Mouse (Mus musculus): ENCODE measurements around the gene Rreb1. TPM values are rescaled to one million over a fixed set of nuclear protein-coding genes. Genes with fewer than 3 reads are reported as not detected.
A peak's percentile ranks its signal among the peaks of the same experiment; 100 is the strongest.

Gene Rreb1
- total and polyA plus RNA-seq, 3 experiments = 8.1 to 34.0 TPM; not detected in 1

DNA sequence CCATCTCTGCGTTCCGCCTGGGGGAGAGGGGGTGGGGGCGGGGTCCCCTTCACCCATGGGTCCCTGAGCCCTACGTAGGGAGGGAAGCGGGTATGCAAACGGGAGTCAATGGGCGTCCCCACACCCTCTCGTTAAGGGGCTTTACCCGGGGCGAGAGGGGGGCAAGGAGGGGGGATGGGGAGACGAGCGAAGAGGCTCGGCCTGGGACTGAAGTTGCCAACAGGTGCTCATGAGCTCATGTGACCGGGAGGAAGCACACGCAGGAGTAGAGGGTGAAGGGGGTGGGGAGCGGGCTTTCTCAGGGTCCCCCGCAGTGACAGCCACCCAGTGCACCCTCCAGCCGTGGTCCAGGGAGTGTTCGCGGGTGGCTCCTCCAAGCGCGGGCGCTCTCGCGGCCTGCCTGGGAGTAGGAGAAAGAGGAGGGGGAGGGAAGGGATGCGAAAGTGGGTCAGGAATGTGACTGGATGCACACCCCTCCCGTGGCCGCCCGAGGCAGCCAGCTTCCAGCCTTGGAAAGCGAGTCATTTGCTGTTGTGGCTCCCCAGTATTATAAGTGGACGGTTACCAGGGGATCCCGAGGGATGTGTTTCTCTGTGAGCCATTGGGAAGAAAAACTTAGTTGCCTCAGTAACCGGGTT is 513 bp downstream of the Rreb1 start (continued):
- TF ChIP-seq BHLHE40 (IDR thresholded peaks at IDR 0.05; ENCODE audit: borderline replicate concordance, low read depth, low read length) (peak; percentile 29; the same call in 1 of the 2 replicates), MEF2A (IDR thresholded peaks at IDR 0.05; ENCODE audit: extremely low read depth, insufficient replicate concordance, low read depth, low read length, poor library complexity, severe bottlenecking) (no peak), ZKSCAN1 (IDR thresholded peaks at IDR 0.05; ENCODE audit: low read depth, low read length) (no peak), CHD1 (IDR thresholded peaks at IDR 0.05; ENCODE audit: low read depth, low read length) (no peak), POLR2AphosphoS2 (IDR thresholded peaks at IDR 0.05; ENCODE audit: low read length) (no peak), HCFC1 (IDR thresholded peaks at IDR 0.05; ENCODE audit: low read depth, low read length) (no peak; the same call in 1 of the 2 replicates), TBP (IDR thresholded peaks at IDR 0.05; ENCODE audit: low read depth, low read length) (no peak), ZMIZ1 (IDR thresholded peaks at IDR 0.05; ENCODE audit: low read depth, low read length) (no peak), MXI1 (IDR thresholded peaks at IDR 0.05; ENCODE audit: low read depth, low read length) (peak; percentile 22; the same call in 1 of the 2 replicates), MAZ (IDR thresholded peaks at IDR 0.05; ENCODE audit: low read depth, low read length) (peak; percentile 55; the same call in 1 of the 2 replicates), MAFK (IDR thresholded peaks at IDR 0.05; ENCODE audit: borderline replicate concordance, low read depth, low read length) (no peak), KAT2A (conservative IDR thresholded peaks at IDR 0.05; ENCODE audit: low read depth, low read length) (no peak), GATA1 (IDR thresholded peaks at IDR 0.05; ENCODE audit: low read depth, low read length) (no peak), UBTF (IDR thresholded peaks at IDR 0.05; ENCODE audit: borderline replicate concordance, insufficient read depth, low read depth, low read length) (peak; percentile 5; the same call in 1 of the 2 replicates), MAX (IDR thresholded peaks at IDR 0.05; ENCODE audit: low read length) (no peak), ZC3H11A (IDR thresholded peaks at IDR 0.05; ENCODE audit: low read depth, low read length) (no peak), CHD2 (IDR thresholded peaks at IDR 0.05; ENCODE audit: low read length) (no peak), RCOR1 (IDR thresholded peaks at IDR 0.05; ENCODE audit: low read depth, low read length) (no peak), ELF1 (IDR thresholded peaks at IDR 0.05; ENCODE audit: low read depth, low read length) (no peak)

DNA sequence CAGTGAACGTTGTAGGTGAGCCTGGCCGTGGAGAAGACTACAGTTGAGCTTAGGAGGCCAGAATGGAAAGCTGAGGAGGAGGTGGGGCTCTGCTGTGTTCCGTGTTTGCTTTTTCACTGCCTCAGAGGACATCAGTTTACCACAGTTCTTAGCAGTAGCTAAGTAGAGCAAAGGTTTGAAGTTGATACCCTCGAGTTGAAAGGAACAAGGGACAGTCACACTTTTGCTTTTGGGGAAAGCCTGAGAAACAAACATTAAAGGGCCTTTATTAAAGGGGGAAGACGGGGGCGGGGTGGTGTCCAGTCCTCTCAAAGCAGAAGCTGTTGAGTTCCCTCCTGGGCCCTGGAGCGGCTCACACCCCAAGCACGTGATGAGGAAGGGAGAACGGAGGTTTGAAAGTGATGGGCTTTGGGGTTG is 1.1 kb downstream of the Rreb1 start:
- TF ChIP-seq RAD21 (IDR thresholded peaks at IDR 0.05; ENCODE audit: low read depth, low read length) (no peak), MAX (IDR thresholded peaks at IDR 0.05; ENCODE audit: low read length) (peak; percentile 65; the same call in 1 of the 2 replicates), POLR2A (IDR thresholded peaks at IDR 0.05; ENCODE audit: control insufficient read depth in 1 of 2, insufficient read depth in 1 of 2, low read depth in 1 of 2, low read length in 2 of 2, poor library complexity in 1 of 2) (peak in 1 of 2 experiments; percentile 26; a peak in 1 of 4 replicates), MAFK (IDR thresholded peaks at IDR 0.05; ENCODE audit: borderline replicate concordance, low read depth, low read length) (no peak), TCF12 (IDR thresholded peaks at IDR 0.05; ENCODE audit: low read depth, low read length) (0 out of 2 replicates have a peak, but pooled peaks have one; percentile 10), USF2 (IDR thresholded peaks at IDR 0.05; ENCODE audit: borderline replicate concordance in 1 of 2, insufficient read depth in 1 of 2, low read depth in 1 of 2, low read length in 2 of 2) (0 out of 4 replicates have a peak, but pooled peaks of 1 of the 2 experiments have one; percentile 30), SIN3A (IDR thresholded peaks at IDR 0.05; ENCODE audit: low read length) (peak; percentile 45), ZNF384 (IDR thresholded peaks at IDR 0.05; ENCODE audit: low read depth, low read length) (no peak), ELF1 (IDR thresholded peaks at IDR 0.05; ENCODE audit: low read depth, low read length) (no peak), TBP (IDR thresholded peaks at IDR 0.05; ENCODE audit: low read depth, low read length) (no peak), BHLHE40 (IDR thresholded peaks at IDR 0.05; ENCODE audit: borderline replicate concordance, low read depth, low read length) (peak; percentile 86; the same call in 1 of the 2 replicates), TAL1 (IDR thresholded peaks at IDR 0.05; ENCODE audit: low read length) (no peak), CHD2 (IDR thresholded peaks at IDR 0.05; ENCODE audit: low read length) (no peak), E2F4 (IDR thresholded peaks at IDR 0.05; ENCODE audit: borderline replicate concordance, low read depth, low read length) (no peak), USF1 (IDR thresholded peaks at IDR 0.05; ENCODE audit: low read depth, low read length) (peak; percentile 86), EP300 (IDR thresholded peaks at IDR 0.05; ENCODE audit: low read depth in 1 of 2, low read length in 2 of 2) (no peak), POLR2AphosphoS5 (IDR thresholded peaks at IDR 0.05; ENCODE audit: borderline replicate concordance, low read depth, low read length) (no peak; the same call in 1 of the 2 replicates), MAZ (IDR thresholded peaks at IDR 0.05; ENCODE audit: low read depth, low read length) (no peak), CTCF (IDR thresholded peaks at IDR 0.05 in 2 of 3, conservative IDR thresholded peaks at IDR 0.05 in 1 of 3; ENCODE audit: control insufficient read depth in 1 of 3, insufficient read depth in 1 of 3, low read depth in 2 of 3, low read length in 3 of 3, poor library complexity in 1 of 3, severe bottlenecking in 1 of 3) (no peak)
- H3K4me3 ChIP-seq (ENCODE audit: control insufficient read depth in 1 of 2, insufficient read depth in 1 of 2, low read depth in 2 of 2, low read length in 2 of 2) = peak overlapping the region; percentile 68 to 83
- no peaks in the 10 kb centered on the region for H3K9me3 ChIP-seq (replicated peaks; ENCODE audit: insufficient read depth, low read length)
- peak; percentile 77 for DNase-seq (ENCODE audit: low read depth, low spot score)
- H3K79me2 ChIP-seq (ENCODE audit: control insufficient read depth, insufficient read depth, low read length, poor library complexity) = peaks cover 9% of the 10 kb centered on the region
- peak overlapping the region; percentile 81 for H3K27ac ChIP-seq (ENCODE audit: control insufficient read depth, low read depth, low read length)
- no peaks in the 10 kb centered on the region for H3K27me3 ChIP-seq (ENCODE audit: control insufficient read depth in 1 of 2, insufficient read depth in 2 of 2, low read length in 2 of 2)
- H3K36me3 ChIP-seq (ENCODE audit: control insufficient read depth in 1 of 2, insufficient read depth in 2 of 2, low read length in 2 of 2) = peaks cover 0 to 20% of the 10 kb centered on the region in 2 experiments; a peak in 2 of 4 replicates
- H3K4me1 ChIP-seq (ENCODE audit: control insufficient read depth in 1 of 2, insufficient read depth in 2 of 2, low read length in 2 of 2) = peaks cover 7 to 16% of the 10 kb centered on the region in 2 experiments
- H3K9ac ChIP-seq (ENCODE audit: control insufficient read depth, low read depth, low read length, poor library complexity, severe bottlenecking) = peak overlapping the region; percentile 85
